Mouse (Mus musculus) left cerebral cortex, adult 2 months (tissue): Measurements from ENCODE around the gene Fam50a. TPM values are rescaled to one million over a fixed set of nuclear protein-coding genes. Genes with fewer than 3 reads are reported as not detected.

ENCODE experiments used
- DNase-seq, 2 experiments: peaks; one replicate each; pipeline ENCODE4 v3.0.0; 2021 to 2022; ENCODE audit warnings: low spot score in 2 of 2, mixed read lengths in 1 of 2; ENCODE audit errors: extremely low spot score in 1 of 2
- H3K27ac ChIP-seq: fragments of 200-600 bp; 2 replicates; pipeline ENCODE4 v1.8.1; 2022
- H3K4me3 ChIP-seq: fragments of 200-600 bp; 2 replicates; pipeline ENCODE4 v1.8.1; 2022
- CTCF ChIP-seq: fragments of 200-600 bp; IDR thresholded peaks from 2 replicates; pipeline ENCODE4 v1.8.1; 2022; ENCODE audit warnings: antibody characterized with exemption, mild to moderate bottlenecking, moderate library complexity
- intact Hi-C: fragments of 180-260 bp; cut with DNase I; formaldehyde crosslinking; loops from one replicate; pipeline ENCODE4 v1.15.1; 2025
- long read RNA-seq, 2 experiments: library from polyadenylated mRNA; stranded (forward); transcript quantifications; one replicate each; pipeline ENCODE4 v2.0.0; 2021; ENCODE audit warnings: borderline mapping rate in 2 of 2
- total RNA-seq, 2 experiments: library from RNA; stranded (reverse); gene quantifications; 2 replicates each; pipeline ENCODE4 v1.2.3; 2021

The Fam50a gene
- 10 to 100 TPM; 25.7 to 31.7 TPM for total RNA-seq
- long read RNA-seq, experiment 1, transcript Fam50a-201 (13 exons, 1,383 nt) = major isoform, 13 of 26 reads
- long read RNA-seq, experiment 1, partial matches to known transcripts = 2 of 26 reads
- long read RNA-seq, experiment 1, other reads (novel, unspliced or antisense) = 9 of 26 reads
- long read RNA-seq, experiment 2, transcript Fam50a-201 (13 exons, 1,383 nt) = major isoform, 11 of 28 reads
- long read RNA-seq, experiment 2, partial matches to known transcripts = 5 of 28 reads
- long read RNA-seq, experiment 2, other reads (novel, unspliced or antisense) = 12 of 28 reads

- DNase-seq = peak; percentile 83 to 89
- intact Hi-C loops = no loop called here
- Histone ChIP-seq H3K27ac (peak within 1 kb of the TSS; percentile 84), H3K4me3 (peak within 1 kb of the TSS; percentile 65)
- TF ChIP-seq CTCF = no peak
Measured at GRCm38 (mm10) chrX:74312540-74313464, at the start of gene Fam50a. Fam50a (plus strand) TSS chrX:74313033.

DNA sequence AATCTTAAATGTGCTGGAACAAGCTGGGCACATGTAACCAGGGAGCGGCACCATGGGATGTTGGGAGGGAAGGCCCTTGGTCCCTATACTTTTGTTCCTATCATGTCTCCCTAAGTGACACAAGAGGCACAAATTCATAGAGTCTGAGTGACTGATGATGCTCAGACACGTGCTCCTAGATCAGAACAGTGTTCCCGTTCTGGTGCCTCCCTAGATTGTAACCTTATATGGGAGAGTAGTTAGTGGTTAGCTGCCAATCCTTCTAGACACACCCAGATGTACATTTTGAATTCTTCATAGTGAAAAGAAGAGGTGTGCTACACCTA, 43.1 kb upstream of the Fam50a start:
- no peak for DNase-seq
- Histone ChIP-seq H3K4me3 (peak overlapping the region; percentile 45), H3K27ac (peak overlapping the region; percentile 93)
- intact Hi-C loops = loop anchor here (10.0 kb wide), 1 partner anchor 305 kb away; the partner anchor contains the start of gene Hcfc1
- TF ChIP-seq CTCF = no peak

DNA sequence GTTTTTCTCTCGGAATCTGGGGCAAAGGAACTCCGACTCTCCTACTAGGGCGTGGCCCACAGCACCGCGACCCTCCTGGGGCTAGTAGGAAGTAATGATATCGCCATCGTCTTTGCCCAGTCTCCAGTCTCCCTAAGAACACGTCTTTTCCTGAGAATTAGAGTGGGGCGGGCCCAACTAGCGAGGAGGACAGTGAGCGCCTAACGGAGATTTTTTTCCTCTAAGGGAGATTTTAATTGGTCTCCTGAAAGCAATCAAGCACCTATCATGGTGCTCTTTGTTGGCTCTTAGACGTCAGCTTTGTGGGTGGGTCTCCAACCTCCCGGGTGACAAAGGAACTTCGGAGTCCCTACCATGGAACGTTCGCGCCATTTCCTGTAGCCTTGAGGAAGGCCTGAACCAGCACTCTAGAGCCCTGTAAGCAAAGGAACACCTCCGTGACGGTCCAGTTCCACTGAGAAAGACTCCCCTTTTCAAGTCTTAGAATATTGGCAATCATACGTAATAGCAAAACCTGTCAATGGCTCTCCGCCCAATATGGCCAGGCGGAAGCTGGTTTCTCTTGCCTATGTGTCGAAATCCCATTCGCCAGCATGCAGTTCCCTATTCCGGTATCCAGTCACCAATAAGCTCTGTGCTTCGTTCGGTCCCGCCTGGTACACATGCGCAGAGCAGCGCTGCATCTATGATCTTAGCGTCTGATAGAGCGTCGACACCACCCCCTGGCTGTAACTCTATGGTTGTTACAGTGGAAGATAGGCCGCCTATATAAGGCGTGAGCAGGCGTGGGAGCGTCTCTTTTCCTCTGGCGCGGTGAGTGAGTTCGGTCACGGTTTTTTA, 42.6 kb upstream of the Fam50a start, which contains the start of gene Rpl10:
Gene Rpl10 (plus strand): TSS at position 751 of the 840 bp plus-strand sequence.
- intact Hi-C loops = loop anchor here (10.0 kb wide), 1 partner anchor 305 kb away; the partner anchor contains the start of gene Hcfc1
- peak; percentile 39 for TF ChIP-seq CTCF
- peak within 1 kb of the TSS; percentile 93 for H3K27ac ChIP-seq
- DNase-seq = peak; percentile 82 to 89
- H3K4me3 ChIP-seq = peak within 1 kb of the TSS; percentile 59

GRCm38 (mm10) chrX:74270902-74271551, 41.8 kb upstream of the Fam50a start:
- Histone ChIP-seq H3K4me3 (peak overlapping the region; percentile 59), H3K27ac (peak overlapping the region; percentile 83)
- no peak; the same call in 1 of the 2 replicates for TF ChIP-seq CTCF
- DNase-seq = peak in 1 of 2 experiments; percentile 12
- intact Hi-C loops = loop anchor here (10.0 kb wide), 1 partner anchor 306 kb away; the partner anchor contains the start of gene Hcfc1

DNA sequence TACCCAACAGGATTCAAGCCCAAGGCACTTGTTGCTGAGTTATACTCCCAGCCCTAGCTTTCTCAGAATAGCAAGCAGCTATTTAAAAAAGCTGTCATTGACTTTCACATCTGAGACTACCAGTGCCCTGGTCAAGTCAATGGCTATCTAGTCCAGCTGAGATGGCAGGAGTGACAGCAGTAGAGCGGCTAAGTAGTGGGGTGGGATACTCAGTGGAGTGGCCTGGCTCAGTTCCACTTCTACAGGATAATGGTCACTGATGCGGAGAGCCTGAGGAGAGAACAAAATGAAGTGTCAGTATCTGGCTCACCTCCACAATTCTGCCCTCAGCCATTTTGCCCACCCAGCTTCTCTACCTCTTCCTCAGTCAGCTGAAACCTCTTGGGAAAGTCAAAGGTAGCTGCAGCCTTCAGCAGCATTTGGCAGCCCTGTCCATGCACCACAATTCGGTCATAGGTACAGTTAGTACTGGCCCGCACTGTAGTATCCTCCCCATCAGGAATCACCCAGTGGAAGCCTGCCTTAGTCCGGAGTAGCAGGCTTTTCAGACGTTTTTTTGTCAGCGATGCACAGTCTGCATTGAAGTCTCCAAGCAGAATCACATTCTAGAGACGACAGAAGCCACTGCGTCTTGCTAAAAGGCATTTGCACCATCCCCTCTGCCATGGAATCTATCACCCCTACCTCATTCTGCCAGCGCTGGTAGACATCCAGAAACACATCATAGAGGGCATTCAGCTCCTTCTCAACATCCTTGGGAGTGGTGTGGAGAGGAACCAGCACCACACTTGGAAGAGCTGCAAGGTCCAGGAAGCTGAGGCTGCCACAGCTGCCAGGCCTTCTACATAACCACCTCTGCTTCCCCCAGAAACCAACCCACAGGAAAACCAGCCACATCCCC, 39.2 kb upstream of the Fam50a start:
- Histone ChIP-seq H3K4me3 (no peak overlapping the region), H3K27ac (no peak overlapping the region)
- TF ChIP-seq CTCF = no peak
- DNase-seq = no peak
- intact Hi-C loops = loop anchor here (10.0 kb wide), 1 partner anchor 309 kb away; the partner anchor contains the start of gene Hcfc1

DNA sequence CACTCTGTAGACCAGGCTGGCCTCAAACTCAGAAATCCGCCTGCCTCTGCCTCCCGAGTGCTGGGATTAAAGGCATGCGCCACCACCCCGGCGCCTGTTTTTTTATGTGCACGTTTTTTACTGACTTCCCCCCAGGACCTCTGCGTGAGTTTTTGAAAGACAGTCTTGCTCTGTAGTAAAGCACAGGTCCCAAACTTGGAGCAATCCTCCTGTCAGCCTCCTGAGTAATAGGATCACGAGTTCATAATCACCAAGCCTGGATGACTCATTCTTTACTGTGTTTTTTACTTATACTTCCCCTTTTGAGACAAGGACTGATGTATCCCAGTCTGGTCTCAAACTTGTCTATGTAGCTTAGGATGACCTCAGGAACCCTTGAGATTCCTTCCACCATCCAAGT, 34.9 kb upstream of the Fam50a start:
- intact Hi-C loops = loop anchor here (10.0 kb wide), 1 partner anchor 313 kb away; the partner anchor contains the start of gene Hcfc1
- Histone ChIP-seq H3K4me3 (no peak overlapping the region), H3K27ac (no peak overlapping the region)
- no peak for DNase-seq
- TF ChIP-seq CTCF = no peak

- H3K27ac ChIP-seq = no peak overlapping the region
- peak overlapping the region; percentile 63 for H3K4me3 ChIP-seq
- intact Hi-C loops = no loop called here
- DNase-seq = peak in 1 of 2 experiments; percentile 43
- TF ChIP-seq CTCF = no peak
Measured at GRCm38 (mm10) chrX:74281041-74281731, 31.6 kb upstream of the Fam50a start.

GRCm38 (mm10) chrX:74281732-74282394, 31.0 kb upstream of the Fam50a start, which contains the start of the genes Taz and Dnase1l1:
Taz (plus strand) TSS chrX:74281912.
Dnase1l1 (minus strand) TSS chrX:74282337.
- no peak for TF ChIP-seq CTCF
- Histone ChIP-seq H3K27ac (peak within 1 kb of the TSS; percentile 81), H3K4me3 (peak within 1 kb of the TSS; percentile 63)
- intact Hi-C loops = loop anchor here (2.0 kb wide), 1 partner anchor 15 kb away; the partner anchor contains the start of gene Atp6ap1
- peak in 1 of 2 experiments; percentile 54 for DNase-seq
